In the genomic region with DNA sequence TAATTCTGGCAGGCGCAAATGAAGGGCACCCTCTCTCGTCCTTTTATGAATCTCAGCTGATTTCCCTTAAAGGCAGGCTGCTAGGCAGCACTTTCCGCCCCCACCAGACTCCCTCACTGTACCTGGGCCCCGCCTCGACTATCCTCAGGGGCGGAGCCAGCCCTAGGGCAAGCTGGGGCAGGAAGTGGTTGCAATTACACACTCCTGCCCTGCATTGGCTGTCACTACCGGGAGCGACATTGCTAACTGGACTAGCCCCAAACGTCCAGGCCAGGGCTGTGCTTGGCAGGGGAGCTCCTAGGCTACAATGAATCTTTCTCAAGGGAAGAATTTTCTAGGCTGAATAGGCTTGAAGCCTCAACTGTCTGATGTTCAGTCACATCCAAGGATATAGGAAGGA, we compare ENCODE assay signal across 8 mouse cellular contexts. TPM values are rescaled to one million over a fixed set of nuclear protein-coding genes. Genes with fewer than 3 reads are reported as not detected.
DNase-seq lines count a peak whose midpoint lies in the region; ATAC-seq lines count a peak whose summit lies in the region.

No protein-coding gene starts in this region.

- peak; percentile 84 for ATAC-seq in neutrophil, adult 5-6 weeks (ENCODE audit: extremely low read depth, insufficient number of reproducible peaks, low FRiP score, poor library complexity, severe bottlenecking)

- intact Hi-C loops in left cerebral cortex, postnatal 10 days (cut with DNase I) = no loop called here
- intact Hi-C loops in left cerebral cortex, postnatal 25 days (cut with DNase I) = no loop called here

- DNase-seq in B cell, adult 2 months = peak; percentile 65 to 69
- peak; percentile 31 for DNase-seq in ES-CJ7 (ENCODE audit: low read depth, low spot score)
- peak; percentile 73 for DNase-seq in liver
- DNase-seq in adipocyte (ENCODE audit: low spot score) = no peak
- no peak for DNase-seq in left cerebral cortex, postnatal 10 days (ENCODE audit: extremely low spot score in 1 of 2, low spot score in 2 of 2)
- DNase-seq in left cerebral cortex, adult 9 months (ENCODE audit: low spot score in 2 of 2) = no peak
- no peak for DNase-seq in left cerebral cortex, postnatal 25 days (ENCODE audit: low spot score in 2 of 2)

RNA-seq across cellular contexts. Expression of gene Bcorl1, which starts 23.0 kb away (rescaled TPM):
- total RNA-seq in neutrophil, adult 5-6 weeks (2017) = 4.5 and 8.7 TPM in 2 replicates
- total RNA-seq in left cerebral cortex, postnatal 10 days (2021) = 10 to 100 TPM; 18.6 to 23.8 TPM
- 10 to 100 TPM; 16.6 to 19.4 TPM for total RNA-seq in left cerebral cortex, postnatal 25 days (2021)

Comparison
In these comparisons a context has a peak if more than half of its experiments do, and no peak if none do; other contexts are left out.
1. DNase-seq: peak in B cell, adult 2 months (2 of 2), ES-CJ7 (single experiment) and liver (single experiment); none in adipocyte (single experiment), left cerebral cortex, postnatal 10 days (0 of 2), left cerebral cortex, adult 9 months (0 of 2) and left cerebral cortex, postnatal 25 days (0 of 2).